Mouse (Mus musculus) intestine, postnatal 0 days (tissue): ENCODE results near the gene Plppr1. TPM values are rescaled to one million over a fixed set of nuclear protein-coding genes. Genes with fewer than 3 reads are reported as not detected.

Source experiments
- ATAC-seq: fragments of 200-750 bp; cut with Nextera tagmentation; 2 replicates; pipeline ENCODE4 v1.8.0; 2017; ENCODE audit warnings: mild to moderate bottlenecking, moderate TSS enrichment, moderate library complexity
- H3K27ac ChIP-seq: fragments of 300-500 bp; sonication (generic); 2 replicates; pipeline ENCODE4 v1.5.1; 2014; ENCODE audit warnings: mild to moderate bottlenecking, low read depth, low read length, moderate library complexity
- H3K27me3 ChIP-seq: fragments of 300-500 bp; sonication (generic); replicated peaks from 2 replicates; pipeline ENCODE4 v1.6.1; 2014; ENCODE audit warnings: low read length, mixed read lengths; ENCODE audit not compliant: control insufficient read depth, insufficient read depth
- H3K36me3 ChIP-seq: fragments of 300-500 bp; sonication (generic); 2 replicates; pipeline ENCODE4 v1.6.1; 2014; ENCODE audit warnings: mild to moderate bottlenecking, moderate library complexity; ENCODE audit not compliant: control insufficient read depth, insufficient read depth
- H3K4me1 ChIP-seq: fragments of 300-500 bp; sonication (generic); replicated peaks from 2 replicates; pipeline ENCODE4 v1.6.1; 2014; ENCODE audit warnings: antibody characterized with exemption, low read length, mixed read lengths; ENCODE audit not compliant: control insufficient read depth, insufficient read depth
- H3K4me2 ChIP-seq: fragments of 300-500 bp; sonication (generic); replicated peaks from 2 replicates; pipeline ENCODE4 v1.6.1; 2014; ENCODE audit warnings: low read depth, mild to moderate bottlenecking, moderate library complexity
- H3K4me3 ChIP-seq: fragments of 300-500 bp; sonication (generic); 2 replicates; pipeline ENCODE4 v1.5.1; 2014; ENCODE audit warnings: low read depth, low read length
- H3K9ac ChIP-seq: fragments of 300-500 bp; sonication (generic); 2 replicates; pipeline ENCODE4 v1.6.1; 2014; ENCODE audit warnings: mild to moderate bottlenecking, low read depth, low read length
- H3K9me3 ChIP-seq: fragments of 300-500 bp; sonication (generic); 2 replicates; pipeline ENCODE4 v1.6.1; 2016; ENCODE audit warnings: mixed run types; ENCODE audit not compliant: control insufficient read depth
- CTCF ChIP-seq: sonication (generic); IDR thresholded peaks from 2 replicates; pipeline ENCODE4 v1.5.1; 2016; ENCODE audit warnings: low read depth, mild to moderate bottlenecking, control low read depth, antibody characterized with exemption, moderate library complexity
- WGBS: fragments of 180-500 bp; shearing (Covaris S2); extraction: QIAGEN DNeasy Blood & Tissue Kit; methylation state at CpG from one replicate; pipeline ENCODE4 v1.1.7; 2014; 5-methylcytosine and 5-hydroxymethylcytosine counted together
- polyA plus RNA-seq: library from polyadenylated mRNA; unstranded; fragments of >200 nt; fragmentation: Nextera tagmentation; extraction: Ambion mirVana; gene quantifications from 2 replicates; pipeline ENCODE4 v1.2.1, GENCODE M21; 2015

The Plppr1 gene
- polyA plus RNA-seq, 1 experiment from 2014 or later = 0.47 TPM

GRCm38 (mm10) chr4:49104860-49105259, 45.8 kb downstream of the Plppr1 start:
- Histone ChIP-seq H3K36me3 (no peaks in the 10 kb centered on the region), H3K27ac (no peak overlapping the region), H3K4me2 (no peak overlapping the region), H3K9me3 (no peaks in the 10 kb centered on the region), H3K27me3 (no peaks in the 10 kb centered on the region), H3K4me3 (no peak overlapping the region), H3K4me1 (no peaks in the 10 kb centered on the region), H3K9ac (no peak overlapping the region)
- ATAC-seq = no peak
- no peak for TF ChIP-seq CTCF
- 78% methylated on average over 8 of the region's 8 CpGs for WGBS

DNA sequence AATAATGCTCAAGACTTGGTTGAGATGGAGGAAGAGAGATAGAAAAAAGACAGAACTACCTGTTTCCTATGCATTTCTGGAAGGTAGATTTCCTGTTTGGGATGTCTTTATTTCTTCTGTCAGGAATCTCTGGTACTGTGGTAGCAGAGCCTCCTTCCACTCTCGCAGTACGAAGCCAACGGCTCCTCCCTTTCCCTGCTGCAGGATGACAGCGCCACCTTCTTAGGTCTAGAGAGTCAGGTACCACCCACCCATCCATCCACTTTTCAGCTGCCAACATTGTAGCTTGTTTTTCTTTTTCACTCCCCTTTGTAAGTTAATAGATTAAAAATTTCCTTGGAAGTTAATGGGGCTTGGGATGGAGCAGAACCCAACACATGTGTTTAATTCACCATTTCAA, 48.8 kb downstream of the Plppr1 start:
- 92% methylated on average over 4 of the region's 4 CpGs for WGBS

GRCm38 (mm10) chr4:49108371-49108770, 49.3 kb downstream of the Plppr1 start:
- Histone ChIP-seq H3K27ac (no peak overlapping the region), H3K9ac (no peak overlapping the region), H3K27me3 (no peaks in the 10 kb centered on the region), H3K9me3 (no peaks in the 10 kb centered on the region), H3K36me3 (no peaks in the 10 kb centered on the region), H3K4me1 (no peaks in the 10 kb centered on the region), H3K4me3 (no peak overlapping the region), H3K4me2 (no peak overlapping the region)
- WGBS = 80% methylated on average over 8 of the region's 8 CpGs
- ATAC-seq = no peak
- TF ChIP-seq CTCF = no peak

More for the DNA sequence above, 48.8 kb downstream of the Plppr1 start:
- H3K27me3 ChIP-seq = no peaks in the 10 kb centered on the region
- no peak overlapping the region for H3K9ac ChIP-seq
- H3K9me3 ChIP-seq = no peaks in the 10 kb centered on the region
- no peak overlapping the region for H3K4me2 ChIP-seq
- no peak for ATAC-seq
- H3K36me3 ChIP-seq = no peaks in the 10 kb centered on the region
- TF ChIP-seq CTCF = no peak
- H3K4me3 ChIP-seq = no peak overlapping the region
- no peaks in the 10 kb centered on the region for H3K4me1 ChIP-seq
- no peak overlapping the region for H3K27ac ChIP-seq

- no peak for ATAC-seq
- Histone ChIP-seq H3K27me3 (no peaks in the 10 kb centered on the region), H3K27ac (no peak overlapping the region), H3K9me3 (no peaks in the 10 kb centered on the region), H3K9ac (no peak overlapping the region), H3K36me3 (no peaks in the 10 kb centered on the region), H3K4me2 (no peak overlapping the region), H3K4me1 (no peaks in the 10 kb centered on the region), H3K4me3 (no peak overlapping the region)
- 23% methylated on average over 5 of the region's 5 CpGs for WGBS
- no peak for TF ChIP-seq CTCF
These were observed 50.9 kb downstream of the Plppr1 start for GRCm38 (mm10) chr4:49109989-49110388.

GRCm38 (mm10) chr4:49118842-49119241, 59.8 kb downstream of the Plppr1 start:
- WGBS = 69% methylated on average over 2 of the region's 2 CpGs
- Histone ChIP-seq H3K9me3 (no peaks in the 10 kb centered on the region), H3K9ac (no peak overlapping the region), H3K36me3 (no peaks in the 10 kb centered on the region), H3K27ac (no peak overlapping the region), H3K27me3 (no peaks in the 10 kb centered on the region), H3K4me2 (no peak overlapping the region), H3K4me1 (no peaks in the 10 kb centered on the region), H3K4me3 (no peak overlapping the region)
- ATAC-seq = no peak
- no peak for TF ChIP-seq CTCF

DNA sequence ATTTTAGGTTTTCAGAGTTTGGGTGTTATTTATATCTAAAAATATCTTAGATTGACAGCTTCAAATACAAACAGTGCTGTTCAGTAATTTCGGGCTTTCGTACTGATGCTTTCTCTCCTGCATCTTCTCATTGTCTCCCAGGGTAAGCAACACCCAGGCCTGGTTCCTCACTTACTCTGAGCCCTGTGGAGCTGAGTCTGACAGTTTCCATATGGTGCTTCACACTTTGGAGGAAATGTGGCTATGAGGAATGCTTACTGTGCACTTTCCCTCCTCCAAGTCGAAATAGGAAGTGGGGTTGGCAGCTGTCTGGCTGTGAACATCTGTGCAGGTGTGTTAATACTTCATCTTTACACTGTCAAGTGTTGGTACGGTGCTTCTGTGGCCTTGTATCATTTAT, 85.7 kb downstream of the Plppr1 start:
- H3K4me2 ChIP-seq = no peak overlapping the region
- TF ChIP-seq CTCF = no peak
- H3K36me3 ChIP-seq = no peaks in the 10 kb centered on the region
- WGBS = 51% methylated on average over 4 of the region's 4 CpGs
- no peaks in the 10 kb centered on the region for H3K4me1 ChIP-seq
- H3K9ac ChIP-seq = no peak overlapping the region
- no peaks in the 10 kb centered on the region for H3K9me3 ChIP-seq
- ATAC-seq = no peak
- H3K4me3 ChIP-seq = no peak overlapping the region
- no peaks in the 10 kb centered on the region for H3K27me3 ChIP-seq
- H3K27ac ChIP-seq = no peak overlapping the region

DNA sequence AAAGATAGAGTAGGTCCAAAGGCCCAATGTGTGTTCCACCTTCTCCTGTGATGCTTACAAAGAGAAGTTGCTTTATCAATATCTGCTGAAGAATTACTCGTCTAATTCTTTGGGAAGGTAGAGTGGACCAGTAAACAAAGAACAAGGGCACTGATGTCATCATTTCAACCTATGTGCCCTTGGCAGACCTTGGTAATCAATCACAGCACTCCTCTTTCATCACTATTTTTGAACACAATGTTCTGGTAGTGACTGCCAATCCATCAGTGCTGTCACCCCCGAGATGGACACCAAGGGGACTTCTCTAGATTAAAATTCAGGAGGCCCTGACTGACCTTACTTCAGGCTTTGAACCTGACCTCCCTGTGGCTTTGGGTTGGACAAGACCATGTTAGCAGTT, 89.7 kb downstream of the Plppr1 start:
- TF ChIP-seq CTCF = no peak
- no peak overlapping the region for H3K9ac ChIP-seq
- no peaks in the 10 kb centered on the region for H3K27me3 ChIP-seq
- no peak for ATAC-seq
- no peak overlapping the region for H3K4me3 ChIP-seq
- H3K9me3 ChIP-seq = no peaks in the 10 kb centered on the region
- H3K27ac ChIP-seq = no peak overlapping the region
- H3K4me1 ChIP-seq = no peaks in the 10 kb centered on the region
- WGBS = 69% methylated on average over 2 of the region's 2 CpGs
- no peaks in the 10 kb centered on the region for H3K36me3 ChIP-seq
- no peak overlapping the region for H3K4me2 ChIP-seq
